Mouse (Mus musculus): Measurements from ENCODE around the gene Fam206a. TPM values are rescaled to one million over a fixed set of nuclear protein-coding genes. Genes with fewer than 3 reads are reported as not detected.

The Fam206a gene
- polyA plus RNA-seq (2011; ENCODE audit: insufficient read length, low read depth, missing spikeins): 18.9 and 20.3 TPM in 2 replicates

GRCm38 (mm10) chr4:56801907-56802668 is at the start of gene Fam206a, which contains the start of gene Elp1:
Gene Fam206a (plus strand): TSS chr4:56802345.
Gene Elp1 (minus strand): TSS chr4:56802331.
- TF ChIP-seq CTCF (IDR thresholded peaks at IDR 0.05; ENCODE audit: borderline replicate concordance, insufficient read depth, low read length) (no peak), POLR2A (IDR thresholded peaks at IDR 0.05; ENCODE audit: low read depth, low read length) (peak; percentile 79)
- Histone ChIP-seq H3K4me1 (ENCODE audit: control insufficient read depth, insufficient read depth, low read length) (peaks cover 3% of the 10 kb centered on the region), H3K27ac (ENCODE audit: insufficient read depth, low read length) (peak within 1 kb of the TSS; percentile 68; the same call in 1 of the 2 replicates), H3K4me3 (ENCODE audit: insufficient read depth, low read length) (peak within 1 kb of the TSS; percentile 80)

GRCm38 (mm10) chr4:56756021-56756420 is 46.1 kb upstream of the Fam206a start:
- Histone ChIP-seq H3K27ac (ENCODE audit: insufficient read depth, low read length) (no peak overlapping the region), H3K4me1 (ENCODE audit: control insufficient read depth, insufficient read depth, low read length) (no peaks in the 10 kb centered on the region), H3K4me3 (ENCODE audit: insufficient read depth, low read length) (no peak overlapping the region)
- TF ChIP-seq POLR2A (IDR thresholded peaks at IDR 0.05; ENCODE audit: low read depth, low read length) (no peak), CTCF (IDR thresholded peaks at IDR 0.05; ENCODE audit: borderline replicate concordance, insufficient read depth, low read length) (no peak)

GRCm38 (mm10) chr4:56756966-56757600 is 45.1 kb upstream of the Fam206a start:
- Histone ChIP-seq H3K27ac (ENCODE audit: insufficient read depth, low read length) (no peak overlapping the region), H3K4me3 (ENCODE audit: insufficient read depth, low read length) (no peak overlapping the region), H3K4me1 (ENCODE audit: control insufficient read depth, insufficient read depth, low read length) (no peaks in the 10 kb centered on the region)
- TF ChIP-seq CTCF (IDR thresholded peaks at IDR 0.05; ENCODE audit: borderline replicate concordance, insufficient read depth, low read length) (no peak), POLR2A (IDR thresholded peaks at IDR 0.05; ENCODE audit: low read depth, low read length) (no peak)

GRCm38 (mm10) chr4:56757693-56758092 is 44.5 kb upstream of the Fam206a start:
- Histone ChIP-seq H3K4me1 (ENCODE audit: control insufficient read depth, insufficient read depth, low read length) (no peaks in the 10 kb centered on the region), H3K27ac (ENCODE audit: insufficient read depth, low read length) (no peak overlapping the region), H3K4me3 (ENCODE audit: insufficient read depth, low read length) (no peak overlapping the region)
- TF ChIP-seq CTCF (IDR thresholded peaks at IDR 0.05; ENCODE audit: borderline replicate concordance, insufficient read depth, low read length) (no peak), POLR2A (IDR thresholded peaks at IDR 0.05; ENCODE audit: low read depth, low read length) (no peak)

GRCm38 (mm10) chr4:56767861-56768284 is 34.3 kb upstream of the Fam206a start:
- Histone ChIP-seq H3K27ac (ENCODE audit: insufficient read depth, low read length) (no peak overlapping the region), H3K4me1 (ENCODE audit: control insufficient read depth, insufficient read depth, low read length) (no peaks in the 10 kb centered on the region), H3K4me3 (ENCODE audit: insufficient read depth, low read length) (no peak overlapping the region)
- TF ChIP-seq POLR2A (IDR thresholded peaks at IDR 0.05; ENCODE audit: low read depth, low read length): no peak
- no peak for TF ChIP-seq CTCF (IDR thresholded peaks at IDR 0.05; ENCODE audit: borderline replicate concordance, insufficient read depth, low read length)

GRCm38 (mm10) chr4:56768913-56769312 is 33.2 kb upstream of the Fam206a start:
- Histone ChIP-seq H3K4me1 (ENCODE audit: control insufficient read depth, insufficient read depth, low read length) (no peaks in the 10 kb centered on the region), H3K4me3 (ENCODE audit: insufficient read depth, low read length) (no peak overlapping the region), H3K27ac (ENCODE audit: insufficient read depth, low read length) (no peak overlapping the region)
- TF ChIP-seq CTCF (IDR thresholded peaks at IDR 0.05; ENCODE audit: borderline replicate concordance, insufficient read depth, low read length) (no peak), POLR2A (IDR thresholded peaks at IDR 0.05; ENCODE audit: low read depth, low read length) (no peak)

- H3K4me1 ChIP-seq (ENCODE audit: control insufficient read depth, insufficient read depth, low read length): no peaks in the 10 kb centered on the region
- no peak overlapping the region for H3K4me3 ChIP-seq (ENCODE audit: insufficient read depth, low read length)
- no peak overlapping the region for H3K27ac ChIP-seq (ENCODE audit: insufficient read depth, low read length)
- TF ChIP-seq CTCF (IDR thresholded peaks at IDR 0.05; ENCODE audit: borderline replicate concordance, insufficient read depth, low read length): no peak
- TF ChIP-seq POLR2A (IDR thresholded peaks at IDR 0.05; ENCODE audit: low read depth, low read length): no peak
These were observed 31.1 kb upstream of the Fam206a start for GRCm38 (mm10) chr4:56771065-56771464.

- TF ChIP-seq CTCF (IDR thresholded peaks at IDR 0.05; ENCODE audit: borderline replicate concordance, insufficient read depth, low read length): peak; percentile 18; the same call in 1 of the 2 replicates
- no peak for TF ChIP-seq POLR2A (IDR thresholded peaks at IDR 0.05; ENCODE audit: low read depth, low read length)
- Histone ChIP-seq H3K4me3 (ENCODE audit: insufficient read depth, low read length) (no peak overlapping the region), H3K4me1 (ENCODE audit: control insufficient read depth, insufficient read depth, low read length) (no peaks in the 10 kb centered on the region), H3K27ac (ENCODE audit: insufficient read depth, low read length) (no peak overlapping the region)
These were observed 10.8 kb upstream of the Fam206a start for GRCm38 (mm10) chr4:56791373-56791772.

GRCm38 (mm10) chr4:56802669-56803150 is 565 bp downstream of the Fam206a start:
- H3K4me3 ChIP-seq (ENCODE audit: insufficient read depth, low read length): peak overlapping the region; percentile 80
- H3K27ac ChIP-seq (ENCODE audit: insufficient read depth, low read length): peak overlapping the region; percentile 6; the same call in 1 of the 2 replicates
- peaks cover 3% of the 10 kb centered on the region for H3K4me1 ChIP-seq (ENCODE audit: control insufficient read depth, insufficient read depth, low read length)
- TF ChIP-seq POLR2A (IDR thresholded peaks at IDR 0.05; ENCODE audit: low read depth, low read length): no peak
- TF ChIP-seq CTCF (IDR thresholded peaks at IDR 0.05; ENCODE audit: borderline replicate concordance, insufficient read depth, low read length): no peak

GRCm38 (mm10) chr4:56809050-56809449 is 6.9 kb downstream of the Fam206a start:
- no peak overlapping the region for H3K27ac ChIP-seq (ENCODE audit: insufficient read depth, low read length)
- no peaks in the 10 kb centered on the region for H3K4me1 ChIP-seq (ENCODE audit: control insufficient read depth, insufficient read depth, low read length)
- no peak overlapping the region for H3K4me3 ChIP-seq (ENCODE audit: insufficient read depth, low read length)
- TF ChIP-seq CTCF (IDR thresholded peaks at IDR 0.05; ENCODE audit: borderline replicate concordance, insufficient read depth, low read length): no peak
- TF ChIP-seq POLR2A (IDR thresholded peaks at IDR 0.05; ENCODE audit: low read depth, low read length): 0 out of 2 replicates have a peak, but pooled peaks have one; percentile 24

All from embryonic fibroblast, embryonic 13.5 days (primary cell).